Mouse (Mus musculus): ENCODE results near the gene Tbc1d4. TPM values are rescaled to one million over a fixed set of nuclear protein-coding genes. Genes with fewer than 3 reads are reported as not detected.
"Not testable (repeated sequence)": the region's sequence is repeated elsewhere in the genome, so short reads cannot be mapped to it uniquely, and the experiment has no call there.

The Tbc1d4 gene
- total and polyA plus RNA-seq, 2 experiments, result 0.82 to 3.2 TPM

GRCm38 (mm10) chr14:101591101-101591500, 17.9 kb downstream of the Tbc1d4 start:
- Histone ChIP-seq H3K9ac (ENCODE audit: low read depth, low read length) (no peak overlapping the region), H3K27ac (replicated peaks; ENCODE audit: insufficient read depth, low read depth, low read length) (no peak overlapping the region), H3K36me3 (ENCODE audit: control insufficient read depth, insufficient read depth, low read length) (no peaks in the 10 kb centered on the region), H3K4me3 (ENCODE audit: insufficient read depth, low read depth, low read length) (no peak overlapping the region), H3K27me3 (ENCODE audit: control insufficient read depth, insufficient read depth, low read length) (no peaks in the 10 kb centered on the region), H3K4me1 (ENCODE audit: control insufficient read depth, insufficient read depth, low read length) (no peaks in the 10 kb centered on the region; the same call in 1 of the 2 replicates), H3K79me2 (ENCODE audit: control insufficient read depth, insufficient read depth, low read length) (no peaks in the 10 kb centered on the region)
- WGBS, result 85% methylated on average over 5 of the region's 5 CpGs
- no peak for DNase-seq (ENCODE audit: extremely low read depth, low read depth, low spot score)
- TF ChIP-seq POLR2A (IDR thresholded peaks at IDR 0.05; ENCODE audit: extremely low read depth, insufficient read depth, low read length) (no peak), CTCF (IDR thresholded peaks at IDR 0.05; ENCODE audit: low read depth, low read length) (no peak)

GRCm38 (mm10) chr14:101588209-101588991, 20.6 kb downstream of the Tbc1d4 start:
- not testable (repeated sequence) for DNase-seq (ENCODE audit: extremely low read depth, low read depth, low spot score); H3K27ac ChIP-seq (replicated peaks; ENCODE audit: insufficient read depth, low read depth, low read length); H3K36me3 ChIP-seq (ENCODE audit: control insufficient read depth, insufficient read depth, low read length); H3K27me3 ChIP-seq (ENCODE audit: control insufficient read depth, insufficient read depth, low read length); H3K4me1 ChIP-seq (ENCODE audit: control insufficient read depth, insufficient read depth, low read length); H3K9ac ChIP-seq (ENCODE audit: low read depth, low read length); H3K4me3 ChIP-seq (ENCODE audit: insufficient read depth, low read depth, low read length); H3K79me2 ChIP-seq (ENCODE audit: control insufficient read depth, insufficient read depth, low read length)
- WGBS, result 85% methylated on average over 3 of the region's 4 CpGs

- not testable (repeated sequence) for H3K27ac ChIP-seq (replicated peaks; ENCODE audit: insufficient read depth, low read depth, low read length); H3K9ac ChIP-seq (ENCODE audit: low read depth, low read length); H3K4me1 ChIP-seq (ENCODE audit: control insufficient read depth, insufficient read depth, low read length); H3K36me3 ChIP-seq (ENCODE audit: control insufficient read depth, insufficient read depth, low read length); H3K27me3 ChIP-seq (ENCODE audit: control insufficient read depth, insufficient read depth, low read length); DNase-seq (ENCODE audit: extremely low read depth, low read depth, low spot score); H3K79me2 ChIP-seq (ENCODE audit: control insufficient read depth, insufficient read depth, low read length); H3K4me3 ChIP-seq (ENCODE audit: insufficient read depth, low read depth, low read length)
- WGBS, result 83% methylated on average over 5 of the region's 6 CpGs
Observed at GRCm38 (mm10) chr14:101587366-101588040, 21.5 kb downstream of the Tbc1d4 start.

- H3K27ac ChIP-seq (replicated peaks; ENCODE audit: insufficient read depth, low read depth, low read length), result no peak overlapping the region
- H3K79me2 ChIP-seq (ENCODE audit: control insufficient read depth, insufficient read depth, low read length), result no peaks in the 10 kb centered on the region
- H3K36me3 ChIP-seq (ENCODE audit: control insufficient read depth, insufficient read depth, low read length), result no peaks in the 10 kb centered on the region
- WGBS, result 50% methylated on average over 7 of the region's 7 CpGs
- no peaks in the 10 kb centered on the region; the same call in 1 of the 2 replicates for H3K4me1 ChIP-seq (ENCODE audit: control insufficient read depth, insufficient read depth, low read length)
- no peak overlapping the region for H3K4me3 ChIP-seq (ENCODE audit: insufficient read depth, low read depth, low read length)
- H3K9ac ChIP-seq (ENCODE audit: low read depth, low read length), result no peak overlapping the region
- TF ChIP-seq POLR2A (IDR thresholded peaks at IDR 0.05; ENCODE audit: extremely low read depth, insufficient read depth, low read length) (no peak), CTCF (IDR thresholded peaks at IDR 0.05; ENCODE audit: low read depth, low read length) (no peak)
- H3K27me3 ChIP-seq (ENCODE audit: control insufficient read depth, insufficient read depth, low read length), result no peaks in the 10 kb centered on the region
- no peak for DNase-seq (ENCODE audit: extremely low read depth, low read depth, low spot score)
Observed at GRCm38 (mm10) chr14:101586096-101586495, 22.9 kb downstream of the Tbc1d4 start.

GRCm38 (mm10) chr14:101575651-101576050, 33.3 kb downstream of the Tbc1d4 start:
- Histone ChIP-seq H3K79me2 (ENCODE audit: control insufficient read depth, insufficient read depth, low read length) (no peaks in the 10 kb centered on the region), H3K9ac (ENCODE audit: low read depth, low read length) (no peak overlapping the region), H3K27me3 (ENCODE audit: control insufficient read depth, insufficient read depth, low read length) (no peaks in the 10 kb centered on the region), H3K4me1 (ENCODE audit: control insufficient read depth, insufficient read depth, low read length) (no peaks in the 10 kb centered on the region), H3K36me3 (ENCODE audit: control insufficient read depth, insufficient read depth, low read length) (no peaks in the 10 kb centered on the region), H3K4me3 (ENCODE audit: insufficient read depth, low read depth, low read length) (no peak overlapping the region), H3K27ac (replicated peaks; ENCODE audit: insufficient read depth, low read depth, low read length) (no peak overlapping the region)
- no peak for TF ChIP-seq CTCF (IDR thresholded peaks at IDR 0.05; ENCODE audit: low read depth, low read length)
- TF ChIP-seq POLR2A (IDR thresholded peaks at IDR 0.05; ENCODE audit: extremely low read depth, insufficient read depth, low read length), result no peak
- DNase-seq (ENCODE audit: extremely low read depth, low read depth, low spot score), result no peak
- 47% methylated on average over 3 of the region's 3 CpGs for WGBS

- TF ChIP-seq CTCF (IDR thresholded peaks at IDR 0.05; ENCODE audit: low read depth, low read length) (no peak), POLR2A (IDR thresholded peaks at IDR 0.05; ENCODE audit: extremely low read depth, insufficient read depth, low read length) (no peak)
- no peak for DNase-seq (ENCODE audit: extremely low read depth, low read depth, low spot score)
- H3K27me3 ChIP-seq (ENCODE audit: control insufficient read depth, insufficient read depth, low read length), result no peaks in the 10 kb centered on the region
- no peaks in the 10 kb centered on the region for H3K79me2 ChIP-seq (ENCODE audit: control insufficient read depth, insufficient read depth, low read length)
- no peak overlapping the region for H3K27ac ChIP-seq (replicated peaks; ENCODE audit: insufficient read depth, low read depth, low read length)
- no peak overlapping the region for H3K9ac ChIP-seq (ENCODE audit: low read depth, low read length)
- H3K36me3 ChIP-seq (ENCODE audit: control insufficient read depth, insufficient read depth, low read length), result no peaks in the 10 kb centered on the region
- 100% methylated on average over 1 of the region's 1 CpGs for WGBS
- H3K4me1 ChIP-seq (ENCODE audit: control insufficient read depth, insufficient read depth, low read length), result no peaks in the 10 kb centered on the region
- H3K4me3 ChIP-seq (ENCODE audit: insufficient read depth, low read depth, low read length), result no peak overlapping the region
Observed at GRCm38 (mm10) chr14:101574536-101574935, 34.5 kb downstream of the Tbc1d4 start.
